Mouse (Mus musculus) kidney, adult 8-10 months (tissue): ENCODE measurements around the gene Gm17416.

Experiments
- DNase-seq, 2 experiments: peaks; one replicate each; pipeline ENCODE4 v3.0.0; 2022

Gm17416 gene

DNA sequence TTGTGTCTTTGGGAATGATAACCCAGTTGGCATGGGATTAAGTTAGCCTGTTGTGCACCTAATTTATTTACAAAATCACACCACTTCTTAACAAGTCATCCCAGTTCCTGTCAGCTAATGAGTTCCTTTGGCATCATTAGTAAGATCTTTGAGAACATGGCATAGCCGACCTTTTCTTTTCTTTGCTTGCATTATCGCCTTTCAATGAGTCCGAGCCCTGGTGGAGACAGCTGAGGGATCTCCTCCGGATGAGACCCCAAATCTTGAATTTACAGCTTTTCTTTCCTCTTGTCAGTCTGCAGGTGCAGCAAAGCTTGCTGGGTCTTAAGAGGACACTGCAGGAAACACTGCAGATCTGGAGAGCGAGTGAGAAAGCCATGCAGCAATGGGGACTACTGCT, at the start of gene Gm17416:
TSS of gene Gm17416 (plus strand) at position 301 of the 400 bp plus-strand sequence.
- no peak for DNase-seq

DNA sequence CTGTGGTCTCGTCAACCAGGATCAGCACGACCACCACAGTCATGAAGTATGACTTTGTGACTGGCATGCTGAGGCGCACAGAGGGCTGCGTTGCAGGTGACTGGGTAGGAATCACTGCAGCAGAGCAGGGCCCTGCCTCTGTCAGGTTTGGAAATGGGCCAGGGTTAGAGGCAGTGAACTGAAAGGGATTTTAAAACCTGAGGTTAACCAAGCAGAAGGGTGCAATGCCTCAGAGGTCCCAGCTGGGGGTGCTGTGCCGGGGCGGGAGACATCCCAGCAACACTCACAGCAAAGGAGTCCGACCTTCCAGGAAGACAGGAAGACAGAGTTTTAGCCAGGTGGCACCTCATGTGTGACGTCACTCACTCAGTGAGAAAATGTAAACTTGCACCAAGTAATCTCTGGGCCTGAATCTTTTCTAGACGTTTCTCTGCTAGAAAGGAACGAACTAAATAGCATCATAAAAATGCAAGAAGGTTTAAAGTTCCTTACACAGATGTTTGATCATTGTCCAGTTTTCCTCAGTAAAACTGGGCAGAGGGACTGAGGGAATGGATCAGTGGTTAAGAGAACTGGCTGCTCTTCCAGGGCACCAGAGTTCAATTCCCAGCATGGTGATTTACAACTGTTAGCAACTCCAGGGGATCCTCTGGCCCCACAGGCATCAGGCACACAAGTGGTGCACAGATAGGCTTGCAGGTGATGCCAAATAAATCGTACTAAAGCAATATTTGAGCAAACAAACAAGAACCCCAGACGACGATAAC, 29.0 kb upstream of the Gm17416 start, which contains the start of gene Defb29:
TSS of gene Defb29 (minus strand) at position 155 of the 767 bp plus-strand sequence.
- peak; percentile 76 to 80 for DNase-seq

DNA sequence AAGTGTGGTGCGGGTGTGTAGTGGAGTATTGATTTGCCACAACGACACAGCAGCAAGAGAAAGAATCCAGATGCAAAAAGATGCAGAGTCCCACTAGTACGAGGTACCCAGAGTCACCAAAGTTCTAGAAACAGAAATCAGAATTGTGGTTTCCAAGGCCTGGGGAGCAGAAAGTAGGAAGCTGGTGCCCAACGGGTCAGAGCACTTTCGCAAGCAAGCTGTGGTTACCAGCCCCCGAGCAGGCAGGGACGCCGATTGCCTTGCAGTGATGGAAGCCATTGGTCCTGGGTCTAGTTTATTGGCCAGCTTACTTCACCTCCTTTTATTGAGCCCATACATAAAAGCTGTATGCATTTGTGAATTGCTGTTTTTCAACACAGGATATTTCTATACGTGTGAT, 27.2 kb upstream of the Gm17416 start:
- no peak for DNase-seq

DNA sequence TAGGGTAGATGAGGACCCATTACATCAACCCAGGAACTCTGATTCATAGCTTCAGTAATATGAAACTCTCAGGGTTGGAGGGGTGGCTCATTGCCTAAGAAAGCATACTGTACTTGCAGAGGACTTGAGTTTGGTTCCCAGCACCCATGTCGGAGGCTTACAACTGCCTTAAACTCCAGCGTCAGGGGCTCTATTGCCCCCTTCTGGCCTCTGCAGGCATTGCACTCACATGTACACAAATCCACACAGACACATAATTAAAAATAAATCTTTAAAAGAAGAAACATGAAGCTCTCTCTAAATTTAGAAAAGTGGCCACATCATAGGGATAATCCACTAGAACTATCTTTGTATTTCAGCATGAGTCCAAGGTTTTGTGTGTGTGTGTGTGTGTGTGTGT, 26.2 kb upstream of the Gm17416 start:
- DNase-seq, result no peak

DNA sequence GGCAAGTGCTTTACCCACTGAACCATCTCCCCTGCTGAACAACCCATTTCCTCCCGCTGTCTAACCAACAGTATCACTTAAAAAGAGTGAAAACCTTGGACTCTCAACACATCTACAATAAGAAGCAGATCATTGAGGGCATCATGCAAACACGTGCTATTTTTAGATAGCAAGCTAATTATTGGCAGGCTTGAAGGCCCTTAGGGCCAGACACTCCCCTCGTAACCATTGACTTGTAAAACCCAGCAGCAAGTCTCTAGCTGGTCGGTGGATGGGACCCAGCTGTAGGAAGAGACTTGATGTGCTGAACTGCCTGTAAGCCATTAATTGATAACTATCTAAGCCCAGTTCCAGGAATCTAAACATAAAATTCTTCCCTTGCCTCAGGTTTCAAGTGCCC, 25.7 kb upstream of the Gm17416 start:
- peak; percentile 66 to 83 for DNase-seq

DNA sequence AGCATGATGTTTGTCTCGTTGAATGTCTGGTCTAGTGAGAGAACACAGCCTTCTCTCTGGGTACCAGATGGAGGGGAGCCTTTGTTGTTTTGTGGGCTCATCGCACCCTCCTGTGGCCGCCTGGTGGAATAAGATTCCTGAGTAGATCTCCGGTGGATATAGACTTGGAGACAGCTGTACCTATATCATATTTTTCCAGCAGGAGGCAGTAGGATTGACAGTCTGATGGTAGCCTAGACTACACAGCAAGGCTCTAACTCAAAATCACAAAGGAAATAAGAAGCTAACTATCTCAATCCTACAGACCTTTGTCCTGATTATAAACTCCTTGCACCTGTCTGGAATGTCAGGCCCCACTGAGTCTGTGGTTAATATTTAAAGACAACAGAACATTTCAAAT, 24.4 kb upstream of the Gm17416 start:
- DNase-seq, result peak; percentile 68 to 80

DNA sequence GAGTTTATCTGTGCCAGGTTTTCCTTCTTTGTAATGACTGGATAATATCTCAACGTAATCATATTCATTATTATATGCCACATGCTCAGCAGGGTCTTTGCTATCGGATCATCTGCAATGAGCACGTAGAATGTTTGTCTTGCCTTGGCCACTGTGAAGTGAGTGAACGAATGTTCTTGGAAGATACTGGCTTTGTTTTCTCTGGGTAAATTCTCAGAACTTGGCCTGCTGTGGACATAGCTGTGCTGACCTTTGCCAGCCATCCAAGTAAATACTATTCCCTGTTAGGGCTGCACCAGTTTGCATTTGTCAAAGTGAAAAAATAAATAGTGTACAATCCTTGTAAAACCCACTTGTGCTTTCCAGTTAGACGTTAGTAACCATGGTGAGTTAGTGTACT, 21.0 kb upstream of the Gm17416 start:
- no peak for DNase-seq

DNA sequence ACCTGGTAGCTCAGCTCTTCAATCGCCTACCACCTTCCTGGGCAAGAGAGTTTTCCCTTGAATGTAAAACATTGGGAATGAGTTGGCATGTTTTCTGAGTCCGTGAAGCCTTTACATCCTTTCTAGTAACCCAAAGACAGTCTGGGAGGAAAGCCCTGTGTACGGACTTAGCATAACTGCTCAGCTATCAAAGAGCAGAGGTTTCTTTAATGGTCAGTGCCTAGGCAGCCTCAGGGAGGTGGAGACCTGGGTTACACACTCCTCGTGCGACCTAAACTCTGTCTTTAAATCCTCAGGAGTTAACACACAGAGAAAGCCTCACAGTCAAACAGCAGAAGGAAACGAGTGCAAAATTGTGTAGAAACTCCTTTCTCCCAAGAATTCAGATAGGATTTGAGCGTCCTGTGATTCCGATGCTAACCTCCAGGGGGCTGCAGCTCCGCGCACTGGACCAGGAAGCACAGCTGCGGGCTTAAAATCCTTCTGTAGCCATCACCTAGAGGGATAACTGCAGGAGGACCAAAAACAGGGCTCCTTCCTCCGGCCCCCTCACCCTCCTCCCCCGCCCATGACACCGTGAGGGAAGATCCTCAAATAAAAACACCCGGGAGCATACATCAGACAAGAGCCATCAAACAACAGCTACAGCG, 15.2 kb upstream of the Gm17416 start:
- DNase-seq, result peak; percentile 55 to 79

DNA sequence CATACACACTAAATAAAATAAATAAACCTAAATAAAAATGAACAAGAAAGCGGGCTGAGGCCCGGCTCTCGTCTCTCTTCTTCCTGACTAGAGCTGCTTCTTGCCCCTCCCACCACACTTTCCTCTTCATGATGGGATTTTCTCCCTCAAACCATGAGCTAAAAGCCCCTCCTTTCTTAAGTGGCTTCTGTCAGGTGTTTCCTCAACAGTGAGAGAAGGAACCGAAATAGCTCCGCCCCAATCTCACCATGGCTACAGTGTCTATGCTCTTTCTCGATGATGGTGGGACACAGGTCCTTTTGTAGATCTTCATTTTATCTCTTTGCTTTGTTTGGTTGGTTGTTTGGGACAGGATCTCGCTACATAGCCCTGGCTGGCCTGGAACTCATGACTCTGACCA, 12.5 kb upstream of the Gm17416 start:
- no peak for DNase-seq

DNA sequence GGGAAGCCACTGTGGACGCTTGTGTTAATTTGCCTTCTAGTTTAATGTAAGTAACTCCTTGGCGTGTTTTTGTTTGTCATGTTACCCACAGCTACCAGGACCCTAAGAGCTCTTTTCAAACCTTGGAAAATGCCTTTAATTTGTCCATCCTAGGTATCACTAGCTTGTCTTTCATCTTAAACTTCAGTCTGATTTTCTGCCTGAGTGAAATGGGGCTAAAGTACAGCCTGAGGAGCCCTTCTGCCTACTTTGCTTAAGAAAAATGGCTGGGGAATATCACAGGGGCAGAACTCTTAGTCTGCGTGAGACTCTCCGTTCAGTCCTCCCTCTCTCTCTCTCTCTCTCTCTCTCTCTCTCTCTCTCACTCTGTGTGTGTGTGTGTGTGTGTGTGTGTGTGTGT, 743 bp downstream of the Gm17416 start:
- DNase-seq, result peak in 1 of 2 experiments; percentile 27

DNA sequence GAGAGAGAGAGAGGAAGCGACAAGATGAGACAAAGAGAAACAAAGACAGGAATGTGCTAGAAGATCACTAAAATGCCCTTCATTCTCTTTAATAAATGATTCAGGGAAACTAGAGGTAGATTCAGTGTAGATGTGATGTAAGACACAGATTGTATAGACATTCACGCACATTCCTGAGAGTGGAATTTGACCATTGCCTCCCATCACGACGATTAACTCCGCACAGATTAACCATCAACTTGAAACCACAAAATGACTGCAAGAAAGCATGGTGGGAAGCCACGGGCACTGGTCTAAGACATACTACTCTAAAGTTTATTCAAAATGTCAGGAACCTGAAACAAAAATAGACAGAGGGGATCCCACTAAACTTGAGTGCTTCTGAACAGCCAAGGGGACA, 1.2 kb downstream of the Gm17416 start:
- DNase-seq, result peak; percentile 65 to 73

DNA sequence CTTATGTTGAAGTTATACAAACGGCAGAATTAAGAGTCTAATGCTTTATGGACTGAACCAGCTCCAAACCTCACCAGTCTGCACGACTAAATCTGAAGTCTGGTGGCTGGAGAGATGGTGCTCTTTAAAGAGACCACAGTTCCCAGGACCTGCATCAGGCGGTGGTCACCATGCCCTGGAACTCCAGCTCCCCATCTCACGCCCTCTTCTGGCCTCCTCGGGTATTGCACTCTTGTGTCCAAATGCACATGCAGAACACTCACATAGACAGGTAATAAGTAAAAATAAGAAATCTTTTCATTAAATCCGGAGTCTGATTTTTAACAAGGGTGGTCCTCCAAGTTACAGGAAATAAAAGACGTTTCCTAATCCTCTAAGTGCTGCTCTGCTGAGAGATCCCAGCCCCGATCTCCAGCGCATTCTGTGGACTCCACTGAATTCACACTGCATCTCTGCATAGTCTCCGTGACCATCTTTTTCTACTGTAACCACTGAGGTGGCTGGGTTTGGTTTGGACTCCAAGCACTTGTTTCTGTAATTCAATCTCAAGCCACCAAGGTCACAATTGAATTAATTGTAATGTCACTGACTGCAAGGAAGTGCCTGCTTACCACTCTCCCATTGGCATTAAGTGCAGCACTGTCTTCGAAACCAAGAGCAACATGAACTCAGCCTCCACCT, 3.1 kb downstream of the Gm17416 start, which contains the start of gene Defb21:
TSS of gene Defb21 (plus strand) at position 631 of the 681 bp plus-strand sequence.
- DNase-seq, result no peak

DNA sequence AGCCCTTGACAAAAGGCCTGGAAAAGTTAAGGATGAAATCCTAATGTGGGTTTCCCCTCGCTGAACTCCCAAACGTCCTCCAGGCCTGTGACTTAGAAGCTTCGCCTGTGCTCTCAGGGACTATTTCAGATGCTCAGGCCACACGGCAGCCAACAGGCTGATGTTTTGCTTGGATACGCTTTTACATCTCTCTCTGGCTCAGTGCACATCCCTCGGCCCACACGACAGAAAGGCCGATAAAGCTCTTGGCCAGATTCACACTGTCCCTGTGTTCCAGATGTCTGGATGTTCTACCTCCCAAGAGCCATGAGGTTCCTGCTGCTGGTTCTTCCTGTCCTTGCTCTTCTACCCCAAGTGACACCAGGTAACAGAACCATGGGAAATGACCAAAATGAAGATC, 4.3 kb downstream of the Gm17416 start:
- no peak for DNase-seq

DNA sequence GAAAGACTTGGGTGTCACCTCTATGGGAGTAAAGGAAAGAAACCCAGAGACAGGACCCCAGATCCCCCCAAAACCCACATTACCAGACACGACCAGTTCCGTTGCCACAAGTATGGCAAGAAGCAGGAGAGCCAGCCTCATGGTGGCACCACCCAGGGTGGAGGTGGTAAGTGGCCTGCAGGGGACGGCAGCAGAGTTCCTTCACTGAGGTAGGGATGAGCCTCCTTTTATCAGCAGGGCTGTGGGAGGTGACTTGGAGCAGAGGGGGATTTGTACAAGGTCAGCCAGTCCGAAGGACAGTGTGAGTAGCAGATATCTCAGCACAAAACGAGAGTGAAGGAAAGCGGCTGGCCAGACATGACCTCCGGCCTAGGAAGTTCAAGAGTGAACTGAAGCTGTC, 11.0 kb downstream of the Gm17416 start, which contains the start of gene Defb19:
TSS of gene Defb19 (minus strand) at position 206 of the 400 bp plus-strand sequence.
- no peak for DNase-seq

DNA sequence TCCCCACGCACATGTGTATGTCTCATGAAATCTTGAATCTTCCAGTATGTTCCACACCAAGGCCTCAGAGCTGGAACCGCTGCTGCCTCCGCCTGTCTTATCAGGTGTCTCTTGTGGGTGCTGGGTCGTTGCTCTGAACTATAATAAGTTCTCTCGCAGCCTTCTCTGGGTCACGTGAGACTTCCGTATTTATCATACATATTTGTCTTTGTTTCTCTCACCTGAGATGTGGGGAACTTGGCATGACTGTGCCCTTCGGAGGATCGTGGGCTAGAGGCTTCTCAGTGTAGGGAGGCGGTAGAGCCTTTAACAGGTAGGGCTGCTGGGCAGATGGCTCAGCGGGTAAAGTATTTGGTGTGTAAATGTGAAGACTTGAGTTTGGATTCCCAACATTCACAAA, 11.5 kb downstream of the Gm17416 start:
- DNase-seq, result no peak

DNA sequence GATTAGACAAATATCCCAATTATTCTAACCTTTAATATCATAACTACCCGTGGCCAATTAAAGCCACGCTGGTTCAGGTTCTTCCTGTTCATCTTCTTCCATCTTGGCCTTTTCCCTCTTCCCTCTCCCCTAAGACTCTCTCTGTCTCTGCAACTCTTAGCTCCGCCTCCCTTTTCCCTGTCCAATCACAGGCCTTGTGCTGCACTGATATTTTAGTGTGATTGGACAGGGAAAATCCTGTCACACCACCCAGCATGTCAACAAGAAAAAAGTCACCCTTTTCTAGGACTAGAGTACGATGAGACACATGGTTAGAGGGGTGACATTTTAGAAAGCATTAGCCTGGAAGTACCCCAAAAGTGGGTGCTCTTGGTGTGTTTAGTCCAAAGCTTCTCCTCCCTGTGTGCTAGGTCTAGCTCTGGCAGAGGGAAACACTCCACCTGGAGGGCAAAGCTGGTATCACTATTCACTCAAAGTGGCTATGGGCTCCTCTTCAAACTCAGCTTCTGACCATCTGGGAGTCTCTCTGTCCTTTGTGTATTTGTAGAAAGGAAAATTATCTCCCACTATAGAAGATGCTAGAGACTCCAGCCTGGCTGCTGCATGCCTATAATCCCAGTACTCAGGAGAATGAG, 17.9 kb downstream of the Gm17416 start:
- peak in 1 of 2 experiments; percentile 50 for DNase-seq

DNA sequence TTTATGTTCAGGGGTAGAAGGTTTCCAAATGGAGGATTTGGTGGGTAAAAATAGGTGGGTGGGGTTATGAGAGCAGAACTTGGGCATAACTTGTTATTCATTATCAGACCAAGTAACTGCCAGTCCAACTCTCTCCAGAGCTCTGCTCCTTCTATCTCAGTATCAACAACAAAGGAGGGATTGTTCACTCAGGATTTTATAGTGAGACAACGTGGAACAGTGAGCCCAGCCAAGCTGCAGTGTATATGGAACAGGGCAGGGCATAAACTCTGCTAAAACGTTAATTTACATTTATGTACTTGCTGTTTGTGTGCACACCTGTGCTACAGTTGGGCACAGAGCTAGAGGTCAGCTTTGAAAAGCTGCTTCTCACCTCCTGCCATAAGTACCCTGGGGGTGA, 19.3 kb downstream of the Gm17416 start:
- no peak for DNase-seq

DNA sequence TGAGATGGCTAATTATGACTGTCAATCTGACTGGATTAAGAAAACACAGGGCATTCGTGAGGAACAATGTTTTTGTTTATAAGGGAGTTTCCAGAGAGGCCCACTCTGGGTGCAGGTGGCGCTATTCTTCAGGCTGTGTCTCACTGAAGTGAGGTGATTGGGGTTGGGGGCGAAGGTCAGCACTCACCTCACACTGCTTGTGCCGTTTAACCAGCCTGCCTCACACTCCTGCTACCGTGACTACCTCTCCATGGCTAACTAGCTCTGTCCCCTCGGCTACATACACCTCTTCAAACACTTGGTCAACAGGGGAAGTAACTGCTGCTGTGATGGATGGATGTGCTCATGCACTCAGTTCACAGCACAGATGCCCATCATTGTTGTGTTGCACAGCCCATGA, 19.9 kb downstream of the Gm17416 start:
- DNase-seq, result no peak

DNA sequence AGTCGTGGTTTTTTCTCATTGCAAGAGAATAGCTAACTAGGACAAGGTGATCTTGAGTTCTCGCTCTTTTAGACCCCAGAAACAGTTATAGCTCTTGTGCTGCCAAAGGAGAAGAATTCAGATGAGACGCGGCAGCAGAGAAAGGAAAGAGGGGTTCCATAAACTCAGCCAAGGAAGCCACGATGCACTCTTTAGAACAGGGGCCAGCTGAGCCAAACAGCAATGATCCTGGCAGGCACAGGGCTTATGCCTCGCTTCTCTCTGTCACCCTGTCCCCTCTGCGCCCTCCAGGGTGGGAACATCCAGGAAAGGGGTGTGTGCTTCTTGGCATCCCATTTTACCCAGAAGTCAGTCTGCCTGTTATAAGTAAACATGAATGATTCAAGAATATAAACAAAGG, 30.2 kb downstream of the Gm17416 start, which contains the start of gene Defb45:
TSS of gene Defb45 (minus strand) at position 101 of the 400 bp plus-strand sequence.
- DNase-seq, result no peak

DNA sequence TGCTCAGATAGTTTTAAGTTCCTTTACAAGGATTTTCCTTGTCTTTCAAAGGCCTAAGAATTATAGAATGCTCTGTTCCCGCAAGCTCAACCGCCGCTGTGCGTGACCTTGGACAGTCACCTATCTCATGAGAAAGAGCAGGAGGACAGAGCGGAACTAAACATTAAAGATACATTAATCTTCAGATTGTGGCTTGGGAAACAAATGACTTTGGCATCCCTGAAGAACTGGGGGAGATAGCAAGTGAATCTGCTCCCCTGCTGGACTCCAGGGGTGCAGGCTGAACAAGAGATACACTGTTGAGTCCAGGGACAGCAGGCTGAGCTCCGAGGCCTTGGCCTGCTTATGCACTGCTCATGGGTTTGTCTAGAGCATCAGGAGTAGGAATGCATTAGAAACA, 30.9 kb downstream of the Gm17416 start:
- no peak for DNase-seq

DNA sequence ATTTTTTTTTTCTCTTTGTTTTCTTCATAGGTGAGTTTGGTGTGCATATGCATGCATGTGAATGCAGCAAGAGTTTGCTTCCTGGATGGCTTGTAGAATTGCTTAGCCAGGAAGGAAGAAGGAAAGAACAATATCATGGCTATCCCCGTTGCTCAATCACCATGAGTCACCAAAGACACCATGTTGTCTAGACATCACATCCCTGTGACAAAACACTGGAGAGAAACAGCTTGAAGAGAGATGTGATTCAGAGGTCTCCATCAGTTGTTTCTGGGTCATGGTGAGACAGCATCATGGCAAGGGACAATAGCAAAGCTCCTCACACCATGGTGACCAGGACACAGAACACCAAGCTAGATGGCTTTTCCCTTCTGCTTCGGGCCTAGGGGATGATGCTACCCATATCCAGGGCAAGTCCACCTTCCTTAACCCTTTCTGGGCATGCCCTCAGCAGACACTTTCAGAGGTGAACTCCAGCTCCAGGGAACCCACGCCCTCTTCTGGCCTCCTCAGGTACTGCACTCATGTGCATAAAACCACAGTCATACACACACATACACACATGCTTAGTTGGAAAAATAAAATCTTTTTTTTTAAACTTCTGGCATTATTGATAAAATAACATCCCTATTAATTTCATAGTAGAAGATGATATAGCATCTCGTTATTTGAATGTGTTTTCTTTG, 32.3 kb downstream of the Gm17416 start:
- no peak for DNase-seq

DNA sequence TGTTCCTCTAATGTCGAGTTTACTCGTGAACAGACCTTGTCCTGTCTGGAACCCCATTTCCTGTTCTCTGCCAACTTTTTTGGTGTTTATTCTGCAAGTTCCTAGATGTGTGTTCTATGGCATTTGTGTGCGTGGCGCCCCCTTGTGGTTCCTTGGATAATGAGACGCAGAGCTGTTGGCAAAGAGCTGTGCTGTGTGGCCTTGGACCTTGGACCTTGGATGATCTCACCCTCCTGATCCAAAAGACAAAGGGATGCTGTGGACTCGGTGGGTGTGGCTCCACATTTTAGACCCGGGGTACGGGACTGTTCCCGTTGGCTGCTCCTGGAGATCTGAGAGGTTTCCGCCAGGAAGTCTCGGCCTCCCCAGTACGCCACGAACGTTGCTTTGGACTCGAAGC, 34.9 kb downstream of the Gm17416 start, which contains the start of gene Defb36:
TSS of gene Defb36 (plus strand) at position 271 of the 400 bp plus-strand sequence.
- DNase-seq, result peak; percentile 48 to 80
